Mouse (Mus musculus) spleen, postnatal 4 days (tissue): Measurements from ENCODE around the gene Nedd9.

ENCODE experiments used
- DNase-seq, 2 experiments: peaks; one replicate each; pipeline ENCODE4 v3.0.0; 2022; ENCODE audit warnings: low spot score in 2 of 2

Gene Nedd9

GRCm38 (mm10) chr13:41491981-41492702, 5.0 kb upstream of the Nedd9 start:
- no peak for DNase-seq

DNA sequence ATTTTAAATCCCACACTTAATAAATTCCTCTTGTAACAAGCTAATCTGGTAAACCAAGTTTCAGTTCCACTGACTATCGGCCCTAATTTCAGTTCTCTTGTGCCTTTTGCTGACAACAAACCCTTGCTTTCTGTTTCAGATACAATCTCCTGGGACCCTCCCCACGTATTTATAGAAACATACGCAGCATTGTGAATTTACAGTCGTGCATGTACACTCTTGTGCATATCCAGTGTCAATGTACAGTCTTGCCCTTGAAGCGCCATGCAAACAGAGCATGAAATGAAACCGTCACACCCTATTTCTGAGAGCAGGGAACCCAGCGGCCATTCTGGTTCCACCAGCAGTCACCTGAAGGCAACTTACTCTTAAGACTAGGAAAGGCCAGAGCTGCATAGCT, 4.4 kb upstream of the Nedd9 start:
- no peak for DNase-seq

DNA sequence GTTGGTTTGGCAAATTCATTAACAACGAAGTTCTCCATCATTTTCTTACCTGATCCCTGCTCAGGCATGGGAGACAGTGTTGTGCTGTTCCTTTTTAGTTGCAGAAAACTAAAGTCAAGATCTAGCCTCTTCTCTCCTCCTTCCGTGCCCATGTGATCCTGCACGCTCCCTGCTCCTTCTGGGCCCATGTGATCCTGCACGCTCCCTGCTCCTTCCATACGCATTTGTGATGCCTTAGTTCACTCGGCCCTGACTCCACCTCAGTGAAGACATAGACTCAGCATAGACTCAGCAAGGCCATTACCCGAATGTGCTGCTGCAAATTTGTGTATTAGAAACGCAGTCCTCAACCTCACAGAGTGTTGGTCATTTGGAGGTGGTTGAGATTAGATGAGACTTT, 3.1 kb upstream of the Nedd9 start:
- DNase-seq: no peak

DNA sequence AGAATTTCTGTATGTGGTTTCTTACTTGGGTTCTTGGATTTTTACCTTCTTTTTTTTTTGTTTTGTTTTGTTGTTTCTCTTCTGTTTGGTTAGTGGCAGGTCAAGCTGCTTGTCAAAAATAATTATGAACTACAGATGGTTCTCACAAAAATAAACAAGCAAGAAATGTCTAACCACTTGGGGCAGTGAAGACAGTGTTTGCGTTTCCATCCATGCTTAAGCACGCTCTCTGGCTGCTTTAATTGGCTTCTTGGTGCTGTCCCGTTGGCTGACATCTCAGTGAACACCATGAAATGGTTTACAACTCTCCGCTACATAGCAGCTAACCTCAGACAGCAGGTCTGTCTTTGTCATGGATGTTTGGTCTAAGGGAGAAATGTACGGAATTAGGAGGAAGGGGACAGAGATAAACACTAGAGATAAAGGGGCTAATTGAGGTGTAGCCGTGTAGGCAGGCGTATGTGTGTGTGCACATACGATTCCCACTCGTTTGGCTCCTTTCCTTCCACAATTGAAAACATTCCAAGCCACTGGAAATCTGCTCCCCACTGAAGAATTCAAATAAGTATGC, 2.6 kb upstream of the Nedd9 start:
- no peak for DNase-seq

- DNase-seq: no peak
Observed at GRCm38 (mm10) chr13:41487409-41487743, 214 bp upstream of the Nedd9 start.

- peak in 1 of 2 experiments; percentile 61 for DNase-seq
Observed at GRCm38 (mm10) chr13:41483966-41484365, 3.2 kb downstream of the Nedd9 start.

GRCm38 (mm10) chr13:41482408-41483011, 4.7 kb downstream of the Nedd9 start:
- peak in 1 of 2 experiments; percentile 45 for DNase-seq

GRCm38 (mm10) chr13:41479737-41480435, 7.3 kb downstream of the Nedd9 start:
- peak in 1 of 2 experiments; percentile 59 for DNase-seq

- no peak for DNase-seq
Observed at GRCm38 (mm10) chr13:41476216-41476615, 10.9 kb downstream of the Nedd9 start.

DNA sequence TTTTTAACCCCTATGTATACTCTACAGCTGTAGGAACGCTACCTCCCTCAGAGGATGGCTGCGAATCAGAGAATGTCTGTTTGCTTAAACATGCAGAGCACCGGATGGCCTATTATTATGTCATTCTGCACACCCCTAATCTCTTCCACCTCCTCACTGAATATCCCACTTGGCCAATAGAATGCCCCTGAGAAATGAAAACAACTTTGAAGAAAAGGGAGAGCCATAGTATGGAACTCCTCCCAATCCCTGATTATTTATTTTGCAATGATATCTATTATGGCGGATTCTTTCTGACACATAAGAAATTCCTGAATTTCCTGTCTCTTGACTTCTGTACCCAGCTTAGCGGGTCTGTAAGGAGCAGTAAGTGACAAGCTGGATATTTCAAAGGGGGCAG, 12.8 kb downstream of the Nedd9 start:
- no peak for DNase-seq

DNA sequence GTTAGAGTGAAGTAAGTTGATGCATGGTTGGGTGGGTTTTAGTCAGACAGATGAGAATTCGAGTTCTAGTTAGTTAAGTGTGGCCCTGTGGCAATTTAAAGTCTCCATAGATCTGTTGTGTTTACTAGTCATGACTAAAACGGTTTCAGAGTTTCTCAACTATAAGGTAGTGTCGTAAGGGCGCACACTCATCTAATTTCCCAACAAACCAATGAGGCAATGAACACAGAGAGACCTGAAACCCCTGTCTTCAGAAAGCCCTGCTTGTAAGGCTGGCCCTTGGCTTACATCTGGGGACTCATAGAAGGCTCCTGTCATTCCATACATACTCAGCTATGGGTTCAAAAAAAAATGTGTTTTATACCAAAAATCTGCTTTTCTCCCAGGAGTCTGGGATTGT, 13.7 kb downstream of the Nedd9 start:
- no peak for DNase-seq

DNA sequence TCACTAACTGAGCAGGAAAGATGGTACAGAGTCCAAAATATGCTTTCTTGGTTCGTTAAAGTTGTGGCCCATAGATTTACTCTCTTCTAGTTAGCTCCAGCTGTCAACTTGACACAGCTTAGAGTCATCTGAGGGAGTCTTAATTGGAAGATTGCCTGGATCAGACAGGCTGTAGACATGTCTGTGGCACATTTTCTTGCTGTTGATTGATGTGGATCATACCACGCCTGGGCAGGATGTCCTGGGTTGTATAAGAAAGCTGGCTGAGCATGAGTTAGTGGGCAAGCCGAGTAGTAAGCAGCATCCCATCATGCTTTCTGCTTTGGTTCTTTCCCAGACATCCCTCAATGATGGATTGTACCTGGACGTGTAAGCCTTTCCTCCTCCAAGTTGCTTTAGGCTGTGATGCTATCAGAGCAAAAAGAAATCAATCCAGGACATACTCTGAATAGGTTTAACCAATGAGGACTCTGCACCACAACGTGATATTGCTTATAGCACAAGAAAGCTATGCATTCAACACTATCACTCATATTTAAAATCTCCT, 14.2 kb downstream of the Nedd9 start:
- DNase-seq: peak in 1 of 2 experiments; percentile 44

GRCm38 (mm10) chr13:41468277-41468676, 18.9 kb downstream of the Nedd9 start:
- no peak for DNase-seq

DNA sequence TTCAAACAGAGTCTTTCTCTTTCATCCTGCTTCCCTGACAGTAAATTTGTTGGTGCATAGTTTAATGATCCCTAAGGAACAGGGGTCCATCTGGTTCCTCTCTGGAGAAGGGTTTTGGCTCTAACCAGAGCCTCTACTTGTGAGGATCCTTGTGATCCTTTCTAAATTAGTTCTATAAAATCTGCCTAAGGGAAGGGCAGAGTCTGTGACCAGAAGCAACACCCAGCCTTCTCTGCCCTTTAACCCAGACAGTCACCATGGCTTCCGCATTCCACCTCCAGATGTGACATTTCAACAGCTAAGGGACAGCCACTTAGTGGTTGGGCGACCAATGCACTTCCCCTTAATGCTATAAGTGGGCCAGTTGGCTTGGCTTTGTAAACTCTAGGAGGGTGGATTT, 20.1 kb downstream of the Nedd9 start:
- DNase-seq: peak; percentile 45 to 69

DNA sequence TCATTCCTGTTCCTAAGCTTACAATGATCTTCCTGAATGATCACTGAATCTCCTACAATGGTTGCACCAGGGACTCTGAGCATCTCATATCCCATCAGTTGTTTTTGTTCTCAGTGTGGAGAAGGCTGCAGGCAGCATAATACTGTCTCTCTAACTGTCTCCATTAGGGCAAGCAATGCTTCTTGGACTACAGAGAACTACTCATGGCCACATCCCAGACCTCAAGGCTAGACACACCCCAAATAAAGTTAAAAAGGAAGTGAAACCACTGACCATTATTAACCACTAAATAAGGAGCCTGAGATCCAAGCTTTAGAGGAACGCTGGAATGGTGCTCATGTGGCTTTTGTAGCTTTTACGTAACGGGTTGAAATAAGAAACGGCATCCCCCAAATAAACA, 20.5 kb downstream of the Nedd9 start:
- no peak for DNase-seq

DNA sequence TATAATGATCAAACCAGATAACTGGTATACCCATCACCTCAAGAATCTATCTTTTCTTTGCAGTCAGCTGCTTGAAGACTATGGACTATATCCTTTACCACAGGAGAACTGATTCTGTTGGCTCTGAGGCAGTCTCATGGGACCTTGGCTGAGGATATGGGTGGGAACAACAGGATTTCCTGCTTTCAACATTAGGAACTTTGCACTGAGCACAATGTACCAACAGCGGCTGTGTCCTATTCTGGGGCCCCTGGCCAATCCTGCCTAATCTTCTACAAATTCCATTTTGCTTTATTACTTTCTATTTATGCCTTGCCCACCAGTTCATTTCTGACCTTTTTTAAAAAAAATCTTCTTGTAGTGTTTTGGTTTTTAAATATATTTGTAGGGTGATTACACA, 21.0 kb downstream of the Nedd9 start:
- DNase-seq: no peak

DNA sequence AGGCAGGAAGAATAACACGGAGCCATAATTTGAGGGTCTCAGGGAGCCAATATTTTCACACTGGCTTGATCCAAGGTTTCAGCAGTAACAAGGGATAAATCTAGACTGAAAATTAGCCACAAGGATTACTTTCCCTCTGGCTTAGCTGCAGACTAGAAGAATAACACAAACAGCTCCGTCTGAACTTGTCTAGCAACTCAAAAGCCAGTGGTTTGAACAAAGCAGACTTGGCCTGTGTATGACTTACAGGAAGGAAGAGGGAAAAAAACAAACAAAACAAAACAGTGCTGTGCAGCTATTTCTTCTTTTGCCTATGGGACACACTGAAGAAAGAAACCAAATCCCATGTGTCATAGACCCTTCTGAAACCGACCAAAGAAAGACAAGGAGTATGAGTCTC, 25.7 kb downstream of the Nedd9 start:
- DNase-seq: no peak

DNA sequence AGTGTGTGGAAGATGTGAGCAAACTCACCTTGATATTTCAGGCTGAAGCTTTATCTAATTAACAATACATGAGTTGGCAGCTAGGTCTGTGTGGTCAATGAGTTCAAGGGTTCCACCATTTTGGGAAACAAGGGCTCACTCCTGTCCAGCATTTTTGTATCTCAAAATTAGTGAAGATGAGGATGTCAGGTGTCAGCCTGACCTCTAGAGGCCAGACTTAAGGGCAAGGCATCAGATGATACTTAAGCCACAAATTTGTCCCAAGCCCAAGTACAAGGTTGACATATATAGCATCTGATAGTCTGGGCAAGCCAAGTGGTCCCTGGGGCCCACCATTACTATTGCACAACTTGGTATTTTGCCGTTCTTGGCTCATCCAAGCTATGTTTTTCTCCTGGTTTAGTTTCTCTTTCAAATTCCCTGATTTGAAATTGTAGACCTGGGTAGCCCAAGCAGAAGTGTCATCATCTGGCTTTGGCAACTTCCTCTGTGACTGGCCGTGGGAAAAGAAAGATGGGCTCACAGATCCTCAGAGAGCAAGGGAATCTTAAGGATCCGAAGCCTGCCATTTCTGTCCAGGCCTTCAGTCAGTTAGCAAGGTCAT, 27.4 kb downstream of the Nedd9 start:
- DNase-seq: no peak

- no peak for DNase-seq
Observed at GRCm38 (mm10) chr13:41458709-41459108, 28.5 kb downstream of the Nedd9 start.

GRCm38 (mm10) chr13:41457798-41458390, 29.3 kb downstream of the Nedd9 start:
- DNase-seq: no peak

DNA sequence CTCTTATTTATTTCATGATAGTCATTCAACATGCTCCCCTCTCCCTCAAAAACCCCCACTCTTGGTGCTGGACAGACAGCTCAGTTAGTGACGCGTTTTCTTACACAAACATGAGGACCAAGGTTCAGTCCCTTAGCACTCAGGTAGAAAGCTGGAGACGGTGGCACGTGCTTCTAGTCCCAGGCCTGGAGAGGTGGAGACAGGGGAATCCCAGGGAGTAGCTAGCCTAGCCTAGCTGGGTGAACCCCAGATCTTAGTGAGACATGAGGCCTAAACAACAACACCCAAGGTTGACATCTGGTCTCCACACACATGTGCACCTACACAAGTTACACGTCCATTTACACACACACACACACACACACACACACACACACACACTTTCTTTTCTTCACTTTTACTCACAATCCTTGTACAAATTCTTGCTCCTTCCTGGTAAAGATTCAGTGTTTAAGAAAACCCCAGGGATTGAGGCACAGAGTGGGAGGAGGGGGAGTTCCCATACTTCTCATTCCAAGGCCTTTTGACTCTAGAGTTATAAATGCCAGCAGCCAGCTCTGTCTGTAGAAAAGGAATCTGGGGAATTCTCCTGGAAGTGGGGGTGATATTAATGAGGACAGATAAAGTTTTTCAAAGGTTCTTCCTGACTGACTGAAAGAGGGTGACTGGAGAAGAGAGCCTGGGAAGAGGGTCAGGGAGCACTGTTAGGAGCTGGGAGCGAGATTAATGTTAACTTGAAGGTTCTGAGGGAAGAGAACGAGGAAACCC, 29.9 kb downstream of the Nedd9 start:
- DNase-seq: no peak
